Mouse (Mus musculus) lung, postnatal 0 days (tissue): ENCODE results near the gene Nrip1.

Experiments
- CTCF ChIP-seq: IDR thresholded peaks from 2 replicates; pipeline ENCODE4 v1.5.1; 2016; ENCODE audit warnings: antibody characterized with exemption, mild to moderate bottlenecking
- EP300 ChIP-seq: IDR thresholded peaks from 2 replicates; pipeline ENCODE4 v1.6.1; 2016; ENCODE audit warnings: antibody characterized with exemption, mild to moderate bottlenecking, control low read depth

DNA sequence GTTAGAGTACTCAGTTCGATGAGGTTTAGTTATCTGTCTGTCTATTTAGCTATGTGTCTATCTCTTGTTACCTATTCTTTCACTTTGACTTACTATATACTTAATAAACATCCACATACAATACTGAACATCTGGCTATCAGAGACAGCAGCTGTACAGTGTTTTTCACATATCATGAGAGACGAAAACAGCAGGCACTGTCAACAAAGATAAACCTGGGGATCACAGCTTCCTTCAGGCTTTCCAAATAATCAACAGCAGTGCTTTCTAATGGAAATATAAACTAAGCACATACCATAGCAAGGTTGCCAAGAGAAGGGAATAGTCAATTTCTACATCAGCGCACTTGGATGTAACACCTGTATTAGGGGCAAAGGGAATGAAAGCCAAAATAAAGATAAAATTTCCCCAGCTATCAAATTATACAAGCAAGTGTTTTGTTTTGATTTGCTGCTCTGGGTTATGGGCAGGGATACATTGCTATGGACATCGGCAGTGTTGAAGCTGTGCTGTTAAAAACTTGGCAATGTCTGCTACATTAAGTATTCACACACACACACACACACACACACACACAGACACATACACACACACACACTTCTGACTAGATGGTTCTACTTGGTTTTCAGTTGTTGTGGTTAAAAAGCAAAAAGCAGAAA lies 35.2 kb upstream of the Nrip1 start:
- TF ChIP-seq CTCF (no peak), EP300 (no peak)
